Mouse (Mus musculus) mature B cell (primary cell): ENCODE data around the gene Olfr1416.
"Not testable (repeated sequence)": the region's sequence is repeated elsewhere in the genome, so short reads cannot be mapped to it uniquely, and the experiment has no call there.

Experiments used
- in situ Hi-C: fragments of 300-500 bp; cut with MboI; formaldehyde crosslinking; loops from 2 replicates; pipeline ENCODE4 v1.14.3; 2019

Gene Olfr1416

GRCm38 (mm10) chr1:92485013-92485412 lies at the start of gene Olfr1416:
Gene Olfr1416, minus strand, starts transcription at chr1:92485113.
- in situ Hi-C loops = no loop called here

- in situ Hi-C loops = no loop called here
Observed at GRCm38 (mm10) chr1:92523764-92524163, 38.9 kb upstream of the Olfr1416 start.

- in situ Hi-C loops = no loop called here
Observed at GRCm38 (mm10) chr1:92521376-92521775, 36.5 kb upstream of the Olfr1416 start.

GRCm38 (mm10) chr1:92519046-92519445 lies 34.1 kb upstream of the Olfr1416 start:
- in situ Hi-C loops = no loop called here

- in situ Hi-C loops = no loop called here
Observed at GRCm38 (mm10) chr1:92518561-92518960, 33.6 kb upstream of the Olfr1416 start, which contains the start of gene Olfr1414. Gene Olfr1414, minus strand, starts transcription at chr1:92518661.

GRCm38 (mm10) chr1:92515390-92515789 lies 30.5 kb upstream of the Olfr1416 start:
- in situ Hi-C loops = no loop called here

- in situ Hi-C loops = not testable (repeated sequence)
Observed at GRCm38 (mm10) chr1:92511646-92512045, 26.7 kb upstream of the Olfr1416 start.

GRCm38 (mm10) chr1:92496001-92496400 lies 11.1 kb upstream of the Olfr1416 start, which contains the start of gene Olfr1415:
Gene Olfr1415, minus strand, starts transcription at chr1:92496101.
- in situ Hi-C loops = no loop called here

- in situ Hi-C loops = loop anchor here (10.0 to 25.0 kb wide), 4 partner anchors 171 to 1862 kb away; partner anchors contain the start of genes Asb1, Capn10, Cops8 and Cops9
Observed at GRCm38 (mm10) chr1:92474066-92474578, 10.8 kb downstream of the Olfr1416 start.

- in situ Hi-C loops = loop anchor here (10.0 to 25.0 kb wide), 4 partner anchors 171 to 1861 kb away; partner anchors contain the start of genes Asb1, Capn10, Cops8 and Cops9
Observed at GRCm38 (mm10) chr1:92473165-92474041, 11.5 kb downstream of the Olfr1416 start, which contains the start of gene Ndufa10. Gene Ndufa10, minus strand, starts transcription at chr1:92473860.

GRCm38 (mm10) chr1:92468891-92469290 lies 16.0 kb downstream of the Olfr1416 start:
- in situ Hi-C loops = loop anchor here (25.0 kb wide), 2 partner anchors 932 to 1857 kb away; partner anchors contain the start of genes Asb1 and Cops8

- in situ Hi-C loops = loop anchor here (25.0 kb wide), 2 partner anchors 921 to 1846 kb away; partner anchors contain the start of genes Asb1 and Cops8
Observed at GRCm38 (mm10) chr1:92458416-92458815, 26.5 kb downstream of the Olfr1416 start.

GRCm38 (mm10) chr1:92457758-92458157 lies 27.2 kb downstream of the Olfr1416 start:
- in situ Hi-C loops = loop anchor here (25.0 kb wide), 2 partner anchors 920 to 1845 kb away; partner anchors contain the start of genes Asb1 and Cops8

GRCm38 (mm10) chr1:92453751-92454445 lies 31.0 kb downstream of the Olfr1416 start:
- in situ Hi-C loops = loop anchor here (25.0 kb wide), 2 partner anchors 917 to 1842 kb away; partner anchors contain the start of genes Asb1 and Cops8

- in situ Hi-C loops = no loop called here
Observed at GRCm38 (mm10) chr1:92448293-92448692, 36.6 kb downstream of the Olfr1416 start.

- in situ Hi-C loops = no loop called here
Observed at GRCm38 (mm10) chr1:92441453-92442063, 43.4 kb downstream of the Olfr1416 start.

- in situ Hi-C loops = no loop called here
Observed at GRCm38 (mm10) chr1:92440066-92440750, 44.7 kb downstream of the Olfr1416 start.

GRCm38 (mm10) chr1:92437678-92438271 lies 47.1 kb downstream of the Olfr1416 start:
- in situ Hi-C loops = no loop called here

- in situ Hi-C loops = no loop called here
Observed at GRCm38 (mm10) chr1:92436831-92437321, 48.0 kb downstream of the Olfr1416 start.

GRCm38 (mm10) chr1:92434986-92435385 lies 49.9 kb downstream of the Olfr1416 start:
- in situ Hi-C loops = no loop called here
